Mouse (Mus musculus): ENCODE results near the gene Csnk2a1. TPM values are rescaled to one million over a fixed set of nuclear protein-coding genes. Genes with fewer than 3 reads are reported as not detected.
A peak's percentile ranks its signal among the peaks of the same experiment; 100 is the strongest.
"Not testable (repeated sequence)": the region's sequence is repeated elsewhere in the genome, so short reads cannot be mapped to it uniquely, and the experiment has no call there.

Gene Csnk2a1
- total RNA-seq, 1 experiment from 2014 or later, result 103 TPM

DNA sequence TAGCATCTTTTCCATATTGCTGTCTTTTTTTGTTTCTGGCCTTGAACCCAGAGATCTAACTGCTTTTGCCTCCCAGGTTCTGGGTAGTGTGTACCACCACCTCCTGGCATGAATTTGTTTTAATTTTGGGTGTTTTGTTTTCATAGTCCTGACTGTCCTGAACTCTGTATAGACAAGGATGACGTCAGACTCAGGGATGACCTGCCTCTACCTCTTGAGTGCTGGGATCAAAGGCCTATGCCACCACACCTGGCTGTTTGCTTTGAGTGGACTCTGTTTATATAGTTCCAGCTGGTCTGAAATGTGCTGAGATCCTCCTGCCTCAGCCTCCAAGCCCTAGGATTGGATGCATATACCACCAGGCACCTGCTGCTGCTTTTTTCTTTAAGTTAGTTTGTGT, 11.3 kb downstream of the Csnk2a1 start:
- DNase-seq, result no peak

- no peak for DNase-seq
Measured at GRCm38 (mm10) chr2:152240580-152240979, 13.9 kb downstream of the Csnk2a1 start.

DNA sequence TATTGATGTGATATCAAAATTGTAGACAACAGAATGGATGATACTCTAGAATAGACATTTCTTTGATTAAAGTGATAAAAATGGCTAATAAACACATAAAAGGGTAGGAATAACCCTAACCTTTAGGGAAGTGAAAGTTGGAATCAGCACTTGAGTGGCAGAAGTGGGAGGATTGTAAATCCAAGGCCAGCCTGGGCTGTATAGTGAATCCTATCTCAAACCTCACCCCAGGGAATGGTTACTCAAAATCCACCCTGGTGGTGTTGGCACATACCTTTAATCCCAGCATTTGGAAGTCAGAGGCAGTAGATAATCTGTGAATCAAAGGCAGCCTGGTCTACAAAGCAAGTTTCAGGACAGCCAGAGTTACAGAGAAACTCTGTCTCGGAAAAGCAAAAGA, 20.6 kb downstream of the Csnk2a1 start:
- DNase-seq, result no peak

- no peak for DNase-seq
Measured at GRCm38 (mm10) chr2:152250511-152250910, 23.9 kb downstream of the Csnk2a1 start.

DNA sequence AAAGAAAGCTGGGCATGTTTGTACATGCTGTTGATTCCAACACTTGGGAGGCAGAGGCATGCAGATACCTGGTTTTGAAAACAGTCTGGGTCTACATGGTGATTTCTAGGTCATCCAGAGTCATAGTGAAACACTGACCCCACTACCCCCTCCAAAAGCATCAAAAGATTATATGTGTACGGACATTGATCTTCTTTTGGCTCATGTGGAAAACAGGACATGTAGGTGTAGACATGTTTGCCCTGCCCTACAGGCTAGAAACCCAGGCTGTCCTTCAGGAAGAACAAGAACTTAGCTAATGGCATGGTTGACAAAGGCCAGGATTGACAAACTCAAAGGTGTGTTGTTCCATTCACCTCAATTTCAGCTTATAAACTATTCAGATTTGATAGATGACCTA, 33.1 kb downstream of the Csnk2a1 start:
- no peak for DNase-seq

DNA sequence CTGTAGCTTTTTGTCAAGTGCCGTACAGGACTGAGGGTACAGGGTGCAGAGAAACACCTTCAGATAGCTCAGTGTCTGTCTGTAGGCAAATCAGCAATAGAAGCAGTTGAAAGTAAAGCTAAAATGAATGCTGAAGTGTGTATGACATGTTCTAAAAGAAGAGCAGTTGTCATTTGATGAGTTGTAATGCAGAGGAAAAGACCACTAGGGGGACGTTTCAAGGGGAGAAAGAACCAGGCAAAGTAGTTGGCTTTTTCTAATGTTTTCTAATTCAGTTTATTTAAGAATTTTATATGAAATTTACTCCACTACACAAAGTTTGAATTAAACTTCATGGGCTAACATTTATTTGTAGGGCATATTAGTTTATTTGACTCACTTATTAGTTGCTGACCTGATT, 47.0 kb downstream of the Csnk2a1 start:
- DNase-seq, result no peak

DNA sequence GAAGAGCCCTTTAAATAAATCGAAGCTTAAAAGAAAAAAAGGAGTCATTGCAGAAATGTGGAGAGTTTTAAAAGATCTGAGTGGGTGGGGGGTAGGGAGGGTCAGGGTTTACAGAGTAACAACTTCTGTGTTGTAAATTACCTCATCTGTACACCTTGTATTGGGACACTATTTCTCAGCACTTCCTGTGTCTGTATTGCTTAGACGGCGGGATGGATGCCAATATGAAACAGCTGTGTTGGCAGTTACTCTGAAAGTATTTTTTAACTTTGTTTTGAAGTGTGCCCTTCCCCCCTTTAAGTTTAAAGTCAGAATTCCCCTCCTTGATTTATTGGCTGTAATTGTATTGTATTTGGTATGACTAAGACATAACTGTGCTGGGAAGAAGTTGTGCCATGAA, 54.8 kb downstream of the Csnk2a1 start:
- peak; percentile 27 for DNase-seq

DNA sequence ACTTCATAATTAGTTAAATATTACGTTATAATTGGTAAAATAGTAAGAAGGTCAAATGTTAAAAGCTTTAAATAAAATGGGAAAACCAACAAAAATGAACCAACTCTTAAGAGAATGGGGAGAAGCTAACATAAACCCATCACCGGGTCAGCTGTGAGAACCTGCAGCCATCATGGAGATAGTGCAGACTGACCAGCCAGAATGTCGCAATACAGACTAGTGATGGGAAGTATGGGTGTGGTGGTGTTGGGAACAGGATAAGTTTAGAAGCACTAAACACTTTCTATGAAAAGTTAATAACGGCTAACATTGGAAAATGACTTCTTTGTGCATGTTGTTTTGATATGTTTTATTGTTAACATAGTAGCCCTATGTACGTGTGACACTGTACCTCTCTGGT, 60.9 kb downstream of the Csnk2a1 start:
- DNase-seq, result no peak

GRCm38 (mm10) chr2:152288046-152288445, 61.4 kb downstream of the Csnk2a1 start:
- DNase-seq, result no peak

DNA sequence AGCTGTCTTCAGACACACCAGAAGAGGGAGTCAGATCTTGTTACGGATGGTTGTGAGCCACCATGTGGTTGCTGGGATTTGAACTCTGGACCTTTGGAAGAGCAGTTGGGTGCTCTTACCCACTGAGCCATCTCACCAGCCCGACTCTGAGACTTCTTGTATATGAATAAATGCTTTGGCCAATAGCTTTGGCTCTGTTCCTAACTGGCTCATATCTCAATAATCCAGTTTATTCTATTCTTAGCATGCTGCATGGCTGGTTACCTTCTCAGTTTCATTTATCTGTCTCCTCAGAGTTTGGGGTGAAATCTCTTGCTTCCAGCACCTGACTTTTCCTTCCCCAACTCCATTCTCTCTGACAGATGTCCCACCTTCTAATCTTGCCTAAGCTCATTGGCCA, 63.0 kb downstream of the Csnk2a1 start:
- not testable (repeated sequence) for DNase-seq

DNA sequence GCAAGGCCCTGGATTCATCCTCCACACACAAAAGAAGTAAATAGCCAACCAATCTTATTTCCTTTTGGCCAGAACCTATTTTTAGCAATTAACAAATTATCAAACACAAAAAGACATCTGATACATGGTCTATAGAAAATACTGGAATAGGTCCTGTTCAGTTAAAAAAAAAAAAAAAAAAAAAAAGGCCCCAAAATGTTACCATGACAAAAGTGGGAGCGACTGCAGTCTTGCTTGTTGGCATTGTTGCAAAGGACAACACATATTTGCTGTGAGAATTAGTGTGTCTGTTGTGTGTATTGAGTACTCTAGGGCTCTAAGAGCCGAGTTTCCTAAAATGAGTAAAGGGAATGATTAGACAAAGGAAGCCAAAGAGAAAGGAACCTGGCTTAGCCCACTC, 65.8 kb downstream of the Csnk2a1 start:
- DNase-seq, result no peak

DNA sequence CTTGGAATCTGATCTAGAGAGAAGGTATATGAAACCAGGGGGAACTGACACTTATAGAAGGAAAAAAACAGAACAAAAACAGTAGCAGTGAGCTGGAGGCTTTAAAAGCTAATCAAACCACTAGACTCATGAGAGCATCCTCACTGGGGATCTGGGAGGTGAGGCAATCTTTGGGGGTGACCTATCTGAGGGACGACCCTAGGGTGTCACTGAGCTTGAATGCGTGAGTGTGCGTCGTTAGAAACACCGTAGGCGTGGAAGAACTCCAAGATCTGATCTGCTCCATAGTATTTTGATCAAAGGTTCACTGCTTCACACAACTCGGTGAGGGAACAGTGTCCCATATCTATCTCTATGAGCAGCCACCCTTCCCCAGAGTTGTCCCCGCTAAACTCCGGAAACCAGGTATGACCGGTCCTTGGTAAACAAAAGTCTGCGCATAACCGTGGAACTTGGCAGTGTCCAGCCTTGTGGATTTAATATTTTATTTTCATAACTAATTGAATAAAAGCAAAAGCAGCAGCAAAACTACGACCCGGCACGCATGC, 66.6 kb downstream of the Csnk2a1 start:
- DNase-seq, result no peak

- DNase-seq, result peak; percentile 94
Measured at GRCm38 (mm10) chr2:152293727-152294475, 67.3 kb downstream of the Csnk2a1 start, which contains the start of gene Tbc1d20. Gene Tbc1d20 (plus strand): TSS chr2:152293828.

GRCm38 (mm10) chr2:152294541-152294940, 67.9 kb downstream of the Csnk2a1 start:
- DNase-seq, result no peak

GRCm38 (mm10) chr2:152302862-152303261, 76.2 kb downstream of the Csnk2a1 start:
- DNase-seq, result no peak

DNA sequence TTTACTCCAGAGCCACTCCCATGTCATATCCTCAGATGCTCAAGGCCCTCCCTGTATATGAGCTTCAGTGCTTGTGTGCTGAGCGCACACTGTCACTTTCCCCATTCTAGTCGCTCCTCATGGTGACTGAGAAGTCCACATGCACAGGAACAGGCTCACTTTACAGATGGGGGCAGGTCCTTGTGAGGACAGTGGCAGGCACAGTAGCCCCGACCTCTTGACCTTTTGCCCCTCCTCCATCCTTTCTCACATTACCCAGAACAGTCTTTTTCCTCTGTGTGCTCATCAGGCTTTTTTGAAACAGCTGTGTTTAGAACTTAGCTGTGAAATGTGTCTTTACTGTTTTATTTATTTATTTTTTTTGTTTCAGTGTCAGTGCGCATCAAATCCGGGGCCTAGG, 77.1 kb downstream of the Csnk2a1 start:
- no peak for DNase-seq

DNA sequence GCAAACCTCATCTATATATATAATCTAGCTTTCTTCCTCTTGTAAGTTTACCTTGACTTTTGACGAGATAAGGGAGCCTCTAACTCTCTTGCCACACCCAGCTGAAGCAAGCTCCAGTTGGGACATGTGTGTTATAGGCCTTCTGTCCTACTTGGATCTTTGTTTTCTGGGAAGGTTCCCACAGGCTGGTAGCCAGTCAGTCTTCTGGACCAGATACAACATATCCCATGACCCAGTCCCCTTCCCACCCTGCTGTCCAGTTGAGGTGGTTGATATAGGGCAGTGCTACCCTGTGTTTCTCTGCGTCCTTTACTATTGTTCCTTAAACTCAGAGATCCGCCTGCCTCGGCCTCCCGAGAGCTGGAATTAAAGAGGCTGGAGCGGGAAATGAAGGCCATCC, 78.8 kb downstream of the Csnk2a1 start:
- DNase-seq, result peak; percentile 49

DNA sequence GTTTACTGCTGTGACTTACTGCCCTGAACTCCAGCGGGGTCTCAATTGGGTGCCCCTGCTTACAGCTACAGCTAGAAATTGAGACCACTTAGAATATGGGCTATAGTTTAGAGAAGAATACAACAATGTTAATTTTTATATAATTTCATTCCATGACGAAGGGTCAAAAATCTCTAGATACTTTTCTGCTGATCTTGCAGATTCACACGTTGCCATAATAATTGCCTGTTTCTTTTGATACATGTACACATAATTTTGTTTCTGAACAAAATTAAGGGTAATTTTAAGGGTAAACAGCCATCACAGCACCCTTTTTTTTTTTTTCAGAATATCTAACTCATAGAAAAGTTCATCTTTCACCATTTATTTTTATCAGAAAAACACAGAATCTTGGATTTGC, 80.5 kb downstream of the Csnk2a1 start:
- DNase-seq, result no peak

- DNase-seq, result peak; percentile 44
Measured at GRCm38 (mm10) chr2:152312996-152313395, 86.4 kb downstream of the Csnk2a1 start.

- DNase-seq, result no peak
Measured at GRCm38 (mm10) chr2:152313926-152314325, 87.3 kb downstream of the Csnk2a1 start.

DNA sequence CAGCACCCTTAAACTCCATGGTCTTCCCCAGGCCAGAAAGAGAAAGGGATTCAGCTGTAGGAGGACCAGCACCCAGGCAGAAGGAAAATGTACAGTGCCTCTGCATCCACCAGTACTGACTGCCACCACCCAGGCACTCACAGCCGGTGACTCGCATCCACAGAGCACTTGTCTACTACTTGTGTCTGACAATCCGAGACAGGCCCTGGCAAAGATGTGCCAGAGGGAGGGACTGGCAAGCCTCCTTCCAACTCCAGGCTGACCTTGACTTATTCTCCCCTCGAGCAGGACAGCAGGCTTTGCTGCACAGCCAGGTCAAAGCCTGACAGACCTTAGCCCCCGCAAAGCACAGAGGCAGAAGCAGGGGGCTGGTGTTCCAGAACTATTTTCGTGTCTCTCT, 90.4 kb downstream of the Csnk2a1 start:
- peak; percentile 46 for DNase-seq

GRCm38 (mm10) chr2:152321558-152321957, 94.9 kb downstream of the Csnk2a1 start:
- no peak for DNase-seq

DNA sequence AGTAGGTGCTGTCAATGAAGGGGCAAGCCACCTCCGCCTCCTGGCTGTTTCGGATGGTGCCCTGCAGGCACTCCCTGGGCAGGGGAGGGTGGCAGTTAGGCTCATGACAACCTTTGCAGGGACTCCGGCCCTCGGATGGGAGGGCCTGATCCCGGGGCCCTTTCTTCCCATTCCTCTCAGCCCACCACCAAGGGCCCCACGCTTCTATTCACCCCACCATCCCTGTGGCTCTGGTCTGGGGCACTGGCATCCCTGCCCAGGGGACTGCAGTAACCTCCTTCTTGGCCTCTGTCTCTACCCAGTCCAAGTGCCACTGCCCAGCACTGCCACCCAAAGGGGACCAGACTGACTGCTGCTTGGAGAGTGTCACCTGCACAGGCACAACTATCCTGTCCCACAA, 95.6 kb downstream of the Csnk2a1 start:
- no peak for DNase-seq

DNA sequence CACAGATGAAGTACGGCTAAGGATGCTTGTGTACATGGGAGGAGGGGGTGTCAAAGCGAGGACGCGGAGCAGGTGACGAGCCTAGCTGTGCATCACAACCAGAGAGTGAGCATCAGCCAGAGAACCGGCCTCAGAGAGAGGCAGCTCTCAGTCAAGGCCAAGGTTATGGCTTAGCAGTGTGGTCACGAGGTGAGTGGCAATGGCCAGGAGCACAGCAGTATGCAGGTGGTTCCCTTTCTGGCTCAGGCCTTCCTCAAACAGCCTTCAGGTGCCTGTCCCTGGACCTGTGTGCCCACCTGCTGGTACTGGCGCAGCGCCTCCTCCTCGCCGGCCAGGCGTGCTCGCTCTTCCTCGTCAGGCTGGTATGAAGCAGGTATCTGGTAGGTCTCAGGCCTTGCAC, 97.3 kb downstream of the Csnk2a1 start:
- DNase-seq, result peak; percentile 70
